Mouse (Mus musculus): Measurements from ENCODE around the gene Cnpy2.
"Not testable (repeated sequence)": the region's sequence is repeated elsewhere in the genome, so short reads cannot be mapped to it uniquely, and the experiment has no call there.

Cnpy2 gene

GRCm38 (mm10) chr10:128315578-128315977 is 6.7 kb upstream of the Cnpy2 start:
- no peak for DNase-seq (ENCODE audit: low spot score)

DNA sequence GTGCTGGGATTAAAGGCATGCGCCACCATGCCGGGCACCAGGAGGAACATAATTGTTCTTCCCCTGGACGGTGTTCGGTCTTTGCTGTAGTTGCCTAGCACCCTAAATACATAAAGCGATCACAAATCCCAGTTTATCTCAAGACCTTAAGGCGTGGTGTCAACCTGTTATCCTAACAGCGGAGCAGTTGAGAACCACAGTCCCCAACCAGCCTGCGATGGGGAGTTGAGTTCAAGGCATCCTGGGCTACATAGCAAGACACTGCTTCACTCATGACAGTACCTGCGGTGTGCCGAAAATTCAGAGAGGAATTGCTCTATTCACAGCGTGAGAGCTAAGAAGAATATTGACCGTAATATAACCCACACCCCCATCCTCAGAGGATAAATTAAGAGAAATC is 618 bp upstream of the Cnpy2 start:
- DNase-seq (ENCODE audit: low spot score): no peak

DNA sequence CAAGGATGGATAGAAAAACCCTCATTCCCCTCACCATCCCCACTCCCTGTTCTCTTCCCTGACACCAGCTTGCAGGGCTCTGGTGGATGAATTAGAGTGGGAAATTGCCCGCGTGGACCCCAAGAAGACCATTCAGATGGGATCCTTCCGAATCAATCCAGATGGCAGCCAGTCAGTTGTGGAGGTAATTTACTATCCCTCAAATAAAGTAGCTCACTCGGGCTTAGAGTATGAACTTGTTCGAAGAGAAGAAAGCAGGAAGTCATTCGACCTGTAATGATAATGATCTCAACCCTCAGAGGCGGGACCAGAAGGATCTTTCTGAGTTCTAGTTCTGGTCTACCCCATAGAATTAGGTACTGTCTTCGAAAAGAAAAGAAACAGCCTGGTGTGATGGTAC is 1.3 kb downstream of the Cnpy2 start:
- no peak for DNase-seq (ENCODE audit: low spot score)

DNA sequence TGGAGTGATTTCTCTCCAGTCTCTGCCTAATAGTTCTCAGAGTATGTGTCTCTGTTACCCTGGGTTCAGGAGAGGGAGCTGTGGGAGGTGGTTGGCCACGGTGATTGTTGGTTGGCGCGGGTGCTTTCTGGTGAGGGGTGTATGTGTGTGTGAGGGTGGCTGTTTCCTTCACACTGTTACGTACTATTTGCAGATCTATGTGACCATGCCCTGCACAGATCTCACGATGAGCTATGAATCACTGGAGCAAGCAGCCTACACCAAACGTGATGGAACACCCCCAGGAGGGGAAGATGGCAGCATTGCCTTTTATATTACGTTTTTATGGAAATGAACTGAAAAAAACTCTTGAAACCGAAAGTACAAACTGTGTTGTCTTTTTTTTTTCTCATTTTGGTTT is 4.6 kb downstream of the Cnpy2 start:
- DNase-seq (ENCODE audit: low spot score): no peak

DNA sequence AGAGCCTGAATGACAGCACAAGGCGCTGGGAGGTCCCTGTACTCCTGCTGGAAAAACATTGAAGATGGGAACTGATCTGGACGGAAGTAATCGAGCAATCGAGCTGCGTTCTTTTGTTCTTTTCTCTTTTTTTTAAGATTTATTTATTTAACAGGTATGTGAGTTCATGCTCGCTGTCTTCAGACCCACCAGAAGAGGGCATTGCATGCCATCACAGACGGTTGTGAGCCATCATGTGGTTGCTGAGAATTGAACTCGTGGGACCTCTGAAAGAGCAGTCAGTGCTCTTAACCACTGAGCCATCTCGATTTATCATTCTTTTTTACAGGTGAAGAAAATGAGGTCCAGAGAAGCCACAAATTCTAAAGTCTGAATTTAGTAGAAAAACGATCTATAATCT is 5.4 kb downstream of the Cnpy2 start:
- DNase-seq (ENCODE audit: low spot score): no peak

DNA sequence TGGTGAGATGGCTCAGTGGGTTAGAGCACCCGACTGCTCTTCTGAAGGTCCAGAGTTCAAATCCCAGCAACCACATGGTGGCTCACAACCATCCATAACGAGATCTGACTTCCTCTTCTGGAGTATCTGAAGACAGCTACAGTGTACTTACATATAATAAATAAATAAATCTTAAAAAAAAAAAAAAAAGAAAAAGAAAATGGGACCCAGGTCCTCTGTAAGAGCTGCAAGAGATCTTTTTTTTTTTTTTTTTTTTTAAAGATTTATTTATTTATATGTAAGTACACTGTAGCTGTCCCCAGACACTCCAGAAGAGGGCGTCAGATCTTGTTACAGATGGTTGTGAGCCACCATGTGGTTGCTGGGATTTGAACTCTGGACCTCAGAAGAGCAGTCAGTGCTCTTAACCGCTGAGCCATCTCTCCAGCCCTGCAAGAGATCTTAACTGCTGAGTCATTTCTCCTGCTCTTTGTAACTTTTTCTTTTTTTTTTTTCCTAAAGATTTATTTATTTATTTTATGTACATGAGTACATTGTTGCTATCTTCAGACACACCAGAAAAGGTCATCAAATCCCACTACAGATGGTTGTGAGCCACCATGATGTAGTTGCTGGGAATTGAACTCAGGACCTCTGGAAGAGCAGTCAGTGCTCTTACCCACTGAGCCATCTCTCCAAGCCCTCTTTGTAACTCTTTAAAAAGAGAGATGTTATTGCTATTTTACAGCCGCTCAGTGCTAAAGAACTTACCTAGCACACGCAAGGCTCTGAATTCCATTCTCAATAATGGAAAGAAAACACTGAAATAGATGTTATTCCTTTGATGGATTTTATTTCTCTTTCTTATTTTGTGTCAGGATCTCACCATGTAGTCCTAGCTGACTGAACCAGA is 10.3 kb downstream of the Cnpy2 start:
- not testable (repeated sequence) for DNase-seq (ENCODE audit: low spot score)

- DNase-seq (ENCODE audit: low spot score): peak; percentile 88
These were observed 13.3 kb downstream of the Cnpy2 start for GRCm38 (mm10) chr10:128335582-128335981.

DNA sequence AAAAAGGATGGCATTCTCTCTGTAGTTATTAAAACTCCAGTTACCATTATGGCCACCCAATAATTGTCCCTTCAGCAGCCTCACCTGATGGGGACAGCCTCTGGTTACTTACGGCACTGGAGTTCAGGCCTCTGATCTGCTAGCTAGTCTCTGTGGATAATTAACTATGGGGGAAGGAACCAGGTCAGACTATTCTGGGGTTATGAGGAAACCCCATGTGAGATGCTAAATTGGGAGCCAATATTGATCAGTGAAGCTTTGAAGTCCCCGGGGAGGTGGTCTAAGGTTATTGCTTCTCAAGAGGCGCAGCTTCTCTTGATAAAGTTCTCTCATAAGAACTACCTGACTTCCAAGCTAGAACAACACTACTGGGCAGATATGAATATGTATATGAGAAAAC is 13.9 kb downstream of the Cnpy2 start:
- no peak for DNase-seq (ENCODE audit: low spot score)

GRCm38 (mm10) chr10:128336597-128336996 is 14.3 kb downstream of the Cnpy2 start:
- no peak for DNase-seq (ENCODE audit: low spot score)

DNA sequence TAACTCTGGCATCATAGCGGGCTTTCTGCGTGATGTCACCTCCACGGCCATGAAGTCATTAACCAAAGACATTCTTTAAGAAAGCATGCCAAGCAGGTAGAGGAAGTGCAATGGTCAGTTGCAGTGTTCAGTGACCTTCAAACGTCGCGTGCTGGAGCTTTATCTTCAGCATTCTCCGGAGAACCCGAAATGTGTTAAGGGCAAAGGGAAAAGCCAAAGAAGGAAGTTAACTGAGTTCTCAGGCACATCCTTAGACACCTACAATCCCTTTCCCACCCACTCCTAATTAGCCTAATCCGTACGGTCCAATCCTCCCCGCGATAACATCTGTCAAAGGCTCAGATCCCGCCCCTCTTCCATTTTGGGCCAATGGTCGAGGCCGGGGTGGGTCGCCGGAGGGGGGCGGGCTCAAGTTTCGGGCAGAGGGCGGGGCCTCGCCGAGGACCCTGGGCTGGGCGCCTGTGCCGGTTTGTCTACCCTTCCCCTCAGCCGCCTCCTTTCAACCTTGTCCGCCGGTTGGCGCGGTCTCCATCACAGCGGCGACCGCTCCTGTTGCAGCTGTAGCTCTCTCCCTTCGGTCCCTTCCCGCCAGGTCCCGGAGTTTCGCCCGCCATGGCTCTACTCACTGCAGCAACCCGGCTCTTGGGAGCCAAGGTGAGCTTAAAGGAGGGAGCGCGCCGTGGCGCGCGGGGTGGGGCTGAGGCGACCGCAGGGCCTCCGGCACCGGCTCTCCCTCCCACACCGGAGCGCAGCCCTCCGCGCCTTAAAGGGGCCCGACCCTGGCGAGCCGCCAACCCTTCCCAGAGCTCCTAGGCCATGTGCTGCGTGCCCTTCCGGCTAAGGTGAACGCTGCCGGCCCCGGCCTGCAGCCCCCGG is 15.3 kb downstream of the Cnpy2 start, which contains the start of gene Cs:
TSS of gene Cs (plus strand) at position 429 of the 876 bp plus-strand sequence.
- DNase-seq (ENCODE audit: low spot score): peak; percentile 99

- no peak for DNase-seq (ENCODE audit: low spot score)
These were observed 16.2 kb downstream of the Cnpy2 start for GRCm38 (mm10) chr10:128338415-128338814.

DNA sequence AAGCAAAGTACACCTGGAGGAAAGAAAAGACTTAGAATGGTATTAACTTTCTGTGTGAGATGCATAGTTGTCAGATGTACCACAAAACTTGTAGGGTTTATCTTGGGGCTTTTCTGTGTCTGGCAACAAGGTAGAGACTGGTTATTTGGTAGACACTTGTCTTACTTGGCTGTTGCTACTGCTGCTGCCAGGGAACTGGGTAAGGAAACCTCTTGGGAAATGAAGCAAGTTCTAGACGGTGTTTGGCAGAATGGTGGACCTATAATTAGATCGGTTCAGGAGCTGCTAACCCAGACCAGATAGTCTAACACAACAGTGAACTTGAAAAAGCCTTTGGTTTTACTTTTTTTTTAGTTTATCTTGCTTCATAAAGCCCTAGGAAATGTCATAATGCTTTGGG is 16.7 kb downstream of the Cnpy2 start:
- DNase-seq (ENCODE audit: low spot score): no peak

DNA sequence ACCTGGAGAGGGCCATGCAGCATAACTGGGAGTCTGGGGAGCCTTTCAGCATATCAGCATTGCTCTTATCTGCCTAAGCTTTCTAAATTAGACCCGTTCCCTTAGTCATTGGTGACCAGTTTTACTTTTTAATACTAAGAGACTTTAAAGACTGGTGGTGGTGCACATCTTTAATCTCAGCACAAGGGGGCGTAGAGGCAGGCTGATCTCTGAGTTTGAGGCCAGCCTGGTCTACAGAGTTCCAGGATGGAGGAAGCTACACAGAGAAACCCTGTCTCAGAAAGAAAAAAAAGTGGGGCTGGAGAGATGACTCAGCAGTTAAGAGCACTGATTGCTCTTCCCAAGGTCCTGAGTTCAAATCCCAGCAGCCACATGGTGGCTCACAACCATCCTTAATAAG is 18.0 kb downstream of the Cnpy2 start:
- DNase-seq (ENCODE audit: low spot score): no peak

DNA sequence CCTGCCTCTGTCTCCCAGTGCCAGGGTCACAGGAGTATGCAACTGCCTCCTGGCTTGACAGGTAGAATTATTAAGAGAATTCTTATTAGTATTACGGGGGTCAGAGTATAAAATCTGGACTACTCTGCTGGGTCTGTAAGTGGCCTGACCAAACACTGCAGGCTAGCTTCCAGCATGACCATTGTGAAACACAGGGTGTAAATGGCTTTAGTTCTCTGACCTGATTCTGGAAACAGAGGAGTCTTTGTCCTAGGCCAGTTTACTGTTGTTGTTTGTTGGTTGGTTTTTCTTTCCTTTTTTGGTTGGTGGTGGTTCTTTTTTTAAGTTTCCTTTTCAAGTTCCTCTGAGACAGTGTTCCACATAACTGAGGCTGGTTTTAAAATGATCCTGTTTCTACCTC is 21.2 kb downstream of the Cnpy2 start:
- no peak for DNase-seq (ENCODE audit: low spot score)

GRCm38 (mm10) chr10:128344568-128345275 is 22.5 kb downstream of the Cnpy2 start:
- DNase-seq (ENCODE audit: low spot score): peak; percentile 52

- DNase-seq (ENCODE audit: low spot score): no peak
These were observed 25.3 kb downstream of the Cnpy2 start for GRCm38 (mm10) chr10:128347541-128347940.

DNA sequence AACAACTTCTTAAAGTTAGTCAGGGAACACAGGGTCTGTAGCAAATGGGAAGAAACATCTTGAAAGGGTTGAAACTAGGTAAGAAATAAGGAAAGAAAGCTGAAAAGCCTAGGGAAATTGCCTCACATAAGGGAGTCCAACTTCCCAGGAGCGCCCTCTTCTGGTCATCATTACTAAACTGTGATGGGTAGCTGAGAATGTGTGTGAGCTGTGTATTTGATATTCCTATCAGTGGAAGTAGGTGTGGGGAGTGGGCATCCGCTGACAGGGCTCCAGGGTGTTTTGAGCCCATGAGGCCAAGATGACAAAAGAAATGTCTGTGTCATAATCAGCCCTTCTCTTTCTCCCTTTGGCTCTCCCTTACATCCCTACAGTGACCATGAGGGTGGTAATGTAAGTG is 36.5 kb downstream of the Cnpy2 start:
- DNase-seq (ENCODE audit: low spot score): peak; percentile 69

- DNase-seq (ENCODE audit: low spot score): no peak
These were observed 37.0 kb downstream of the Cnpy2 start for GRCm38 (mm10) chr10:128359226-128359625.

- no peak for DNase-seq (ENCODE audit: low spot score)
These were observed 39.6 kb downstream of the Cnpy2 start for GRCm38 (mm10) chr10:128361836-128362235.

GRCm38 (mm10) chr10:128362568-128362967 is 40.3 kb downstream of the Cnpy2 start:
- peak; percentile 51 for DNase-seq (ENCODE audit: low spot score)

GRCm38 (mm10) chr10:128367899-128368401 is 45.7 kb downstream of the Cnpy2 start:
- DNase-seq (ENCODE audit: low spot score): no peak
